Mouse (Mus musculus) bone marrow macrophage, adult 2 months (primary cell): ENCODE measurements around the gene Ubr2. TPM values are rescaled to one million over a fixed set of nuclear protein-coding genes. Genes with fewer than 3 reads are reported as not detected.

Source experiments
- H3K27ac ChIP-seq: 2 replicates; pipeline ENCODE4 v1.5.1; 2012; ENCODE audit warnings: low read depth, low read length; ENCODE audit not compliant: insufficient read depth
- H3K4me1 ChIP-seq: 2 replicates; pipeline ENCODE4 v1.6.1; 2012; ENCODE audit warnings: low read length; ENCODE audit not compliant: control insufficient read depth, insufficient read depth
- H3K4me3 ChIP-seq: 2 replicates; pipeline ENCODE4 v1.5.1; 2012; ENCODE audit warnings: mild to moderate bottlenecking, low read length, moderate library complexity; ENCODE audit not compliant: insufficient read depth
- CTCF ChIP-seq: IDR thresholded peaks from 2 replicates; pipeline ENCODE4 v1.5.1; 2012; ENCODE audit warnings: low read depth, mild to moderate bottlenecking, low read length, moderate library complexity
- POLR2A ChIP-seq: IDR thresholded peaks from 2 replicates; pipeline ENCODE4 v1.6.1; 2012; ENCODE audit warnings: mild to moderate bottlenecking, low read depth, low read length, borderline replicate concordance
- polyA plus RNA-seq: library from polyadenylated mRNA; stranded (reverse); fragments of >200 nt; gene quantifications from 2 replicates; pipeline ENCODE4 v1.2.4, GENCODE M21; 2012; ENCODE audit not compliant: missing spikeins, insufficient read depth, insufficient read length

Gene Ubr2
- polyA plus RNA-seq, 1 experiment = 53.7 TPM

GRCm38 (mm10) chr17:46972603-46973002 lies 37.8 kb downstream of the Ubr2 start:
- Histone ChIP-seq H3K27ac (no peak overlapping the region), H3K4me1 (0 out of 2 replicates have a peak, but pooled peaks cover 2% of the 10 kb centered on the region), H3K4me3 (no peak overlapping the region)
- TF ChIP-seq CTCF (no peak), POLR2A (no peak)

DNA sequence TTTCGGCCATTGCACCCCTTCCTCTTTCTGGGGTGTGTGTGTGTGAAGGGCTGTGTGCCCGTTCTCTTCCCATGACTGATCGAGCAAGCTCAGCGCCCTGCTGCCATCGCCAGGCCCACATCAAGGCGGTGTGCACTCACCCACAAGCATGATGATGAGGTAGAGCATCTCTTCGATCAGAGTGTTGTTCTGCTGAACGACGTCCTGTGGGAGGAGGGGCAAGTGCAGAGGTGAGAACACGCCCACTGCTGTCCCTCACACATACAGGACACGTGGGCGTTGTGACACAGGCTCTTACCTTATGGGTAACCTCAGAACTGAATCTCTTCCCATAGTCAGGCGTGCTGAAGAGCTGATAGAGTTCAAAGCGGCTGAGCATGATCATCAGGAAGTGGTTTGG lies 43.5 kb downstream of the Ubr2 start:
- H3K27ac ChIP-seq = no peak overlapping the region
- no peak overlapping the region for H3K4me3 ChIP-seq
- TF ChIP-seq POLR2A = no peak
- TF ChIP-seq CTCF = no peak
- no peaks in the 10 kb centered on the region for H3K4me1 ChIP-seq

- no peak overlapping the region for H3K4me3 ChIP-seq
- H3K4me1 ChIP-seq = no peaks in the 10 kb centered on the region
- TF ChIP-seq CTCF (no peak), POLR2A (no peak)
- H3K27ac ChIP-seq = no peak overlapping the region
Observed at GRCm38 (mm10) chr17:46963186-46963585, 47.2 kb downstream of the Ubr2 start.

DNA sequence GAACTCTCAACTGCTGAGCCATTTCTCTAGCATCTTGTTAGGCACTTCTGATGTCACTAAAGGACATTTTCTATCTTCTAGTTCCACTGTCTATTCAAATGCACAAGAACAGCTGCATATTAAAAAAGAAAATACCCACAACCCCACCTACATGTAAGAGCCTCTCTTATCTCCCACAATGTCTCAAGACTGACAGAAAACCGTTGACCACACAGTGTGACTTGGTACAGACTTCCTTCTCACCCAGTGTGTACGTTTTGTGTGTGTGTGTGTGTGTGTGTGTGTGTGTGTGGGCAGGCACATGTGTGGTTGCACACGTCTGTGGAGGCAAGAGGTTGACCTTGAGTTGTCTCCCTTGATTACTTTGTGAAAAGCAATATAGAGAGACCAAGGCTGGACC lies 48.2 kb downstream of the Ubr2 start:
- no peak overlapping the region for H3K27ac ChIP-seq
- H3K4me3 ChIP-seq = no peak overlapping the region
- TF ChIP-seq CTCF = no peak
- no peak for TF ChIP-seq POLR2A
- no peaks in the 10 kb centered on the region for H3K4me1 ChIP-seq

DNA sequence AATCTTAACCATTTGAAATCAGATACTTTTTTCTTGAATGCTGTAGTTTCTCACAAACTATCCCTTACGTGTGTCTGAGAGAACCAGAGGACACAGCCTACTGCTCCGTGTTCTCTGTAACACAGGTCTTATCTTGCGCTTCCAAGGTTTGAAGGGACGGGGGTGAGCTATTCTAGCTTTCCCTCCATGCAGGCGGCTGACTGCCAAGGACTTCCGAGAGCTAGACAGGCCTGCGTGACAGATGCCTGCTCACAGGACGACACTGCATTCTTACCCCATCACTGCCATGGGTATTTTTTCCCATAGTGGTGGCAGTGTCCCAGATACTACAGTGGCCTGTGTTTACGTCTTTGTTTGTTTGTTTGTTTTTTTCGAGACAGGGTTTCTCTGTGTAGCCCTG lies 50.1 kb downstream of the Ubr2 start:
- no peak overlapping the region for H3K4me3 ChIP-seq
- H3K27ac ChIP-seq = no peak overlapping the region
- TF ChIP-seq POLR2A = no peak
- no peak for TF ChIP-seq CTCF
- H3K4me1 ChIP-seq = no peaks in the 10 kb centered on the region

GRCm38 (mm10) chr17:46958045-46958444 lies 52.3 kb downstream of the Ubr2 start:
- no peak overlapping the region for H3K4me3 ChIP-seq
- no peak overlapping the region for H3K27ac ChIP-seq
- TF ChIP-seq POLR2A (no peak), CTCF (no peak)
- H3K4me1 ChIP-seq = no peaks in the 10 kb centered on the region

- no peak for TF ChIP-seq POLR2A
- no peak for TF ChIP-seq CTCF
- no peak overlapping the region for H3K27ac ChIP-seq
- H3K4me1 ChIP-seq = no peaks in the 10 kb centered on the region
- no peak overlapping the region for H3K4me3 ChIP-seq
Observed at GRCm38 (mm10) chr17:46946276-46946675, 64.1 kb downstream of the Ubr2 start.

- TF ChIP-seq POLR2A = no peak
- no peak for TF ChIP-seq CTCF
- Histone ChIP-seq H3K27ac (no peak overlapping the region), H3K4me1 (no peaks in the 10 kb centered on the region), H3K4me3 (no peak overlapping the region)
Observed at GRCm38 (mm10) chr17:46942421-46942820, 67.9 kb downstream of the Ubr2 start.

- Histone ChIP-seq H3K4me1 (no peaks in the 10 kb centered on the region), H3K27ac (no peak overlapping the region), H3K4me3 (no peak overlapping the region)
- TF ChIP-seq POLR2A (no peak), CTCF (no peak)
Observed at GRCm38 (mm10) chr17:46940461-46940860, 69.9 kb downstream of the Ubr2 start.

GRCm38 (mm10) chr17:46933557-46934348 lies 76.6 kb downstream of the Ubr2 start:
- H3K4me3 ChIP-seq = peak overlapping the region; percentile 58; the same call in 1 of the 2 replicates
- H3K27ac ChIP-seq = peak overlapping the region; percentile 94
- TF ChIP-seq CTCF = peak; percentile 45
- no peak for TF ChIP-seq POLR2A
- H3K4me1 ChIP-seq = peaks cover 15% of the 10 kb centered on the region
